Mouse (Mus musculus) T-helper 1 cell (primary cell): ENCODE data around the gene Ghsr.
"Not testable (repeated sequence)": the region's sequence is repeated elsewhere in the genome, so short reads cannot be mapped to it uniquely, and the experiment has no call there.

Experiments used
- in situ Hi-C: fragments of 300-600 bp; cut with MboI, MseI; formaldehyde crosslinking; loops from one replicate; pipeline ENCODE4 v1.15.1; 2025; ENCODE audit warnings: high pct_unique_total_duplicates

The Ghsr gene

GRCm38 (mm10) chr3:27371276-27371621 is at the start of gene Ghsr:
TSS of gene Ghsr (plus strand) at chr3:27371351.
- in situ Hi-C loops = no loop called here

- in situ Hi-C loops = no loop called here
Observed at GRCm38 (mm10) chr3:27322591-27322990, 48.6 kb upstream of the Ghsr start.

GRCm38 (mm10) chr3:27323551-27323950 is 47.6 kb upstream of the Ghsr start:
- in situ Hi-C loops = no loop called here

GRCm38 (mm10) chr3:27326633-27327191 is 44.4 kb upstream of the Ghsr start:
- in situ Hi-C loops = loop anchor here (5.0 kb wide), 1 partner anchor 39 kb away; no protein-coding TSS in a partner anchor

GRCm38 (mm10) chr3:27330706-27331105 is 40.4 kb upstream of the Ghsr start:
- in situ Hi-C loops = no loop called here

GRCm38 (mm10) chr3:27338437-27338836 is 32.7 kb upstream of the Ghsr start:
- in situ Hi-C loops = loop anchor here (5.0 kb wide), 1 partner anchor 124 kb away; no protein-coding TSS in a partner anchor

- in situ Hi-C loops = loop anchor here (5.0 kb wide), 1 partner anchor 123 kb away; no protein-coding TSS in a partner anchor
Observed at GRCm38 (mm10) chr3:27338887-27339286, 32.3 kb upstream of the Ghsr start.

- in situ Hi-C loops = no loop called here
Observed at GRCm38 (mm10) chr3:27340757-27341156, 30.4 kb upstream of the Ghsr start.

GRCm38 (mm10) chr3:27342462-27342861 is 28.7 kb upstream of the Ghsr start:
- in situ Hi-C loops = no loop called here

GRCm38 (mm10) chr3:27345526-27345925 is 25.6 kb upstream of the Ghsr start:
- in situ Hi-C loops = no loop called here

GRCm38 (mm10) chr3:27348462-27348861 is 22.7 kb upstream of the Ghsr start:
- in situ Hi-C loops = no loop called here

GRCm38 (mm10) chr3:27351105-27351504 is 20.0 kb upstream of the Ghsr start:
- in situ Hi-C loops = no loop called here

- in situ Hi-C loops = no loop called here
Observed at GRCm38 (mm10) chr3:27359100-27359720, 11.9 kb upstream of the Ghsr start.

GRCm38 (mm10) chr3:27370125-27370524 is 1.0 kb upstream of the Ghsr start:
- in situ Hi-C loops = no loop called here

- in situ Hi-C loops = no loop called here
Observed at GRCm38 (mm10) chr3:27370582-27371275, 422 bp upstream of the Ghsr start.

GRCm38 (mm10) chr3:27371725-27372650 is 837 bp downstream of the Ghsr start:
- in situ Hi-C loops = no loop called here

- in situ Hi-C loops = no loop called here
Observed at GRCm38 (mm10) chr3:27374396-27374795, 3.2 kb downstream of the Ghsr start.

GRCm38 (mm10) chr3:27377935-27378334 is 6.8 kb downstream of the Ghsr start:
- in situ Hi-C loops = no loop called here

GRCm38 (mm10) chr3:27384836-27385235 is 13.7 kb downstream of the Ghsr start:
- in situ Hi-C loops = no loop called here

GRCm38 (mm10) chr3:27389923-27390322 is 18.8 kb downstream of the Ghsr start:
- in situ Hi-C loops = no loop called here

- in situ Hi-C loops = not testable (repeated sequence)
Observed at GRCm38 (mm10) chr3:27400996-27401395, 29.8 kb downstream of the Ghsr start.

GRCm38 (mm10) chr3:27406440-27406839 is 35.3 kb downstream of the Ghsr start:
- in situ Hi-C loops = no loop called here
